Mouse (Mus musculus): ENCODE data around the gene Canx. TPM values are rescaled to one million over a fixed set of nuclear protein-coding genes. Genes with fewer than 3 reads are reported as not detected.
A peak's percentile ranks its signal among the peaks of the same experiment; 100 is the strongest.
"Not testable (repeated sequence)": the region's sequence is repeated elsewhere in the genome, so short reads cannot be mapped to it uniquely, and the experiment has no call there.

The Canx gene
- total RNA-seq (2021) = 100 to 1,000 TPM; 425 to 428 TPM

GRCm38 (mm10) chr11:50325496-50326301 is at the start of gene Canx:
Gene Canx (minus strand): TSS chr11:50325673.
- DNase-seq = peak; percentile 99

- DNase-seq = no peak
Observed at GRCm38 (mm10) chr11:50374286-50375015, 49.0 kb upstream of the Canx start.

GRCm38 (mm10) chr11:50373621-50374020 is 48.1 kb upstream of the Canx start:
- DNase-seq = no peak

- DNase-seq = no peak
Observed at GRCm38 (mm10) chr11:50373086-50373485, 47.6 kb upstream of the Canx start.

- DNase-seq = no peak
Observed at GRCm38 (mm10) chr11:50371911-50372310, 46.4 kb upstream of the Canx start.

- peak in 1 of 2 experiments; percentile 34 for DNase-seq
Observed at GRCm38 (mm10) chr11:50371399-50371841, 45.9 kb upstream of the Canx start.

GRCm38 (mm10) chr11:50370969-50371368 is 45.5 kb upstream of the Canx start:
- no peak for DNase-seq

GRCm38 (mm10) chr11:50369360-50369911 is 44.0 kb upstream of the Canx start:
- DNase-seq = no peak

- no peak for DNase-seq
Observed at GRCm38 (mm10) chr11:50367531-50367930, 42.1 kb upstream of the Canx start.

- DNase-seq = no peak
Observed at GRCm38 (mm10) chr11:50365322-50365721, 39.8 kb upstream of the Canx start.

- DNase-seq = peak in 1 of 2 experiments; percentile 70
Observed at GRCm38 (mm10) chr11:50364548-50364947, 39.1 kb upstream of the Canx start.

- DNase-seq = not testable (repeated sequence)
Observed at GRCm38 (mm10) chr11:50361282-50361681, 35.8 kb upstream of the Canx start.

- DNase-seq = peak; percentile 51 to 56
Observed at GRCm38 (mm10) chr11:50358950-50359861, 33.7 kb upstream of the Canx start.

- no peak for DNase-seq
Observed at GRCm38 (mm10) chr11:50355395-50355794, 29.9 kb upstream of the Canx start.

GRCm38 (mm10) chr11:50354851-50355250 is 29.4 kb upstream of the Canx start:
- DNase-seq = no peak

GRCm38 (mm10) chr11:50354162-50354561 is 28.7 kb upstream of the Canx start, which contains the start of gene Cby3:
Gene Cby3 (plus strand): TSS chr11:50354462.
- DNase-seq = no peak

- no peak for DNase-seq
Observed at GRCm38 (mm10) chr11:50352177-50352576, 26.7 kb upstream of the Canx start.

GRCm38 (mm10) chr11:50346256-50347032 is 21.0 kb upstream of the Canx start:
- no peak for DNase-seq

- no peak for DNase-seq
Observed at GRCm38 (mm10) chr11:50345486-50345885, 20.0 kb upstream of the Canx start.

GRCm38 (mm10) chr11:50336891-50337290 is 11.4 kb upstream of the Canx start:
- DNase-seq = no peak

GRCm38 (mm10) chr11:50336126-50336525 is 10.7 kb upstream of the Canx start:
- DNase-seq = no peak

Data from layer of hippocampus, postnatal 36 days (tissue).